Mouse (Mus musculus) MEL (cell line): ENCODE results near the gene Htr2b.

Experiments used
- CHD1 ChIP-seq: IDR thresholded peaks from 2 replicates; pipeline ENCODE4 v1.6.1; 2012; ENCODE audit warnings: low read depth, mild to moderate bottlenecking, inconsistent platforms, low read length, improper control_type of control experiment
- CHD2 ChIP-seq: IDR thresholded peaks from 2 replicates; pipeline ENCODE4 v1.6.1; 2011; ENCODE audit warnings: low read length, improper control_type of control experiment
- CTCF ChIP-seq, 3 experiments: IDR thresholded peaks in 2 of 3; conservative IDR thresholded peaks in 1 of 3; 2 replicates each; pipeline ENCODE4 v1.5.1; 2011 to 2012; ENCODE audit warnings: low read length in 3 of 3, low read depth in 2 of 3, mild to moderate bottlenecking in 2 of 3, improper control_type of control experiment in 1 of 3, inconsistent platforms in 1 of 3, mixed read lengths in 1 of 3, moderate library complexity in 1 of 3; ENCODE audit not compliant: control insufficient read depth in 1 of 3, insufficient read depth in 1 of 3, poor library complexity in 1 of 3, severe bottlenecking in 1 of 3
- ETS1 ChIP-seq: IDR thresholded peaks from 2 replicates; pipeline ENCODE4 v1.6.1; 2012; ENCODE audit warnings: low read depth, mild to moderate bottlenecking, inconsistent platforms, low read length, improper control_type of control experiment, moderate library complexity
- MEF2A ChIP-seq: IDR thresholded peaks from 2 replicates; pipeline ENCODE4 v1.6.1; 2014; ENCODE audit warnings: low read depth, mild to moderate bottlenecking, inconsistent platforms, low read length, improper control_type of control experiment; ENCODE audit not compliant: poor library complexity, insufficient replicate concordance, severe bottlenecking; ENCODE audit errors: extremely low read depth
- NELFE ChIP-seq: IDR thresholded peaks from 2 replicates; pipeline ENCODE4 v1.6.1; 2011; ENCODE audit warnings: low read depth, low read length, improper control_type of control experiment
- POLR2A ChIP-seq, 2 experiments: IDR thresholded peaks; 2 replicates each; pipeline ENCODE4 v1.6.1; 2011 to 2012; ENCODE audit warnings: low read length in 2 of 2, mild to moderate bottlenecking in 2 of 2, control low read depth in 1 of 2, improper control_type of control experiment in 1 of 2, low read depth in 1 of 2, moderate library complexity in 1 of 2; ENCODE audit not compliant: control insufficient read depth in 1 of 2, insufficient read depth in 1 of 2, poor library complexity in 1 of 2
- RAD21 ChIP-seq: IDR thresholded peaks from 2 replicates; pipeline ENCODE4 v1.6.1; 2011; ENCODE audit warnings: mild to moderate bottlenecking, low read depth, low read length, improper control_type of control experiment
- SMC3 ChIP-seq: IDR thresholded peaks from 2 replicates; pipeline ENCODE4 v1.6.1; 2011; ENCODE audit warnings: low read depth, low read length, improper control_type of control experiment
- TAL1 ChIP-seq: IDR thresholded peaks from 2 replicates; pipeline ENCODE4 v1.6.1; 2012; ENCODE audit warnings: mild to moderate bottlenecking, inconsistent platforms, low read length, moderate library complexity, mixed read lengths
- USF1 ChIP-seq: IDR thresholded peaks from 2 replicates; pipeline ENCODE4 v1.6.1; 2014; ENCODE audit warnings: low read depth, mild to moderate bottlenecking, inconsistent platforms, low read length, improper control_type of control experiment, moderate library complexity

DNA sequence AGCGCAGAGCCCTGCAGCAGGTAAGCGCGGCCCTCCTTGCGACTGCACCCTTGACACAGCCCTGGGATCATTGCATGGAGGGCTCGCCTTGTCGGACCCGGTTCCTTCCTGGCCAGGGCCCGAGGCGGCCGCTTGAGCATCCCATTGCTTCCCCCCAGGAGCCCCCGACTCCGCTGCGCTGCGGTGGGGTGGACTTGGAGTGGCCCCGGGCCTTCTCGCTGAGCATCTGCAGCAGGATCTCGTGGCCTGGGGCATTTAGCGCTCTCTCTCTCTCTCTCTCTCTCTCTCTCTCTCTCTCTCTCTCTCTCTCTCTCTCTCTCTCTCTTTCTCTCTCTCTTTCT is 43.0 kb upstream of the Htr2b start:
- TF ChIP-seq CHD1, result no peak
- TF ChIP-seq CHD2, result no peak
- no peak for TF ChIP-seq TAL1
- no peak for TF ChIP-seq CTCF (IDR thresholded peaks at IDR 0.05 in 2 of 3, conservative IDR thresholded peaks at IDR 0.05 in 1 of 3; ENCODE audit: control insufficient read depth in 1 of 3, insufficient read depth in 1 of 3, low read depth in 2 of 3, low read length in 3 of 3, poor library complexity in 1 of 3, severe bottlenecking in 1 of 3)
- TF ChIP-seq POLR2A (IDR thresholded peaks at IDR 0.05; ENCODE audit: control insufficient read depth in 1 of 2, insufficient read depth in 1 of 2, low read depth in 1 of 2, low read length in 2 of 2, poor library complexity in 1 of 2), result peak in 1 of 2 experiments; percentile 67; a peak in 3 of 4 replicates
- TF ChIP-seq MEF2A, result no peak
- TF ChIP-seq ETS1, result no peak
- TF ChIP-seq RAD21, result no peak
- TF ChIP-seq SMC3, result no peak
- no peak for TF ChIP-seq NELFE
- TF ChIP-seq USF1, result no peak
